Mouse (Mus musculus) embryonic facial prominence, embryonic 10.5 days (tissue): ENCODE measurements around the gene Ccdc121. TPM values are rescaled to one million over a fixed set of nuclear protein-coding genes. Genes with fewer than 3 reads are reported as not detected.
"Not testable (repeated sequence)": the region's sequence is repeated elsewhere in the genome, so short reads cannot be mapped to it uniquely, and the experiment has no call there.

ENCODE experiments used
- DNase-seq: peaks from one replicate; pipeline ENCODE4 v3.0.0-alpha.2; 2017; ENCODE audit warnings: low spot score
- H3K27ac ChIP-seq: fragments of 300-500 bp; sonication (generic); replicated peaks from 2 replicates; pipeline ENCODE4 v1.5.1; 2016; ENCODE audit warnings: mild to moderate bottlenecking
- H3K27me3 ChIP-seq: fragments of 300-500 bp; sonication (generic); replicated peaks from 2 replicates; pipeline ENCODE4 v1.6.1; 2016; ENCODE audit warnings: low read depth, mild to moderate bottlenecking; ENCODE audit not compliant: poor library complexity, severe bottlenecking
- H3K36me3 ChIP-seq: fragments of 300-500 bp; sonication (generic); replicated peaks from 2 replicates; pipeline ENCODE4 v1.6.1; 2016; ENCODE audit warnings: mild to moderate bottlenecking, moderate library complexity
- H3K4me1 ChIP-seq: fragments of 300-500 bp; sonication (generic); 2 replicates; pipeline ENCODE4 v1.6.1; 2016
- H3K4me3 ChIP-seq: fragments of 300-500 bp; sonication (generic); 2 replicates; pipeline ENCODE4 v1.5.1; 2016; ENCODE audit warnings: mild to moderate bottlenecking, moderate library complexity
- H3K9me3 ChIP-seq: fragments of 300-500 bp; sonication (generic); 2 replicates; pipeline ENCODE4 v1.6.1; 2016; ENCODE audit warnings: mild to moderate bottlenecking
- WGBS: fragments of 180-500 bp; shearing (Covaris S2); methylation state at CpG from one replicate; pipeline ENCODE4 v1.1.7; 2016; 5-methylcytosine and 5-hydroxymethylcytosine counted together
- polyA plus RNA-seq: library from polyadenylated mRNA; unstranded; fragments of >200 nt; fragmentation: Nextera tagmentation; extraction: Ambion mirVana; gene quantifications from 2 replicates; pipeline ENCODE4 v1.2.1, GENCODE M21; 2016

Gene Ccdc121
- polyA plus RNA-seq, 1 experiment from 2014 or later, result 0.16 TPM

DNA sequence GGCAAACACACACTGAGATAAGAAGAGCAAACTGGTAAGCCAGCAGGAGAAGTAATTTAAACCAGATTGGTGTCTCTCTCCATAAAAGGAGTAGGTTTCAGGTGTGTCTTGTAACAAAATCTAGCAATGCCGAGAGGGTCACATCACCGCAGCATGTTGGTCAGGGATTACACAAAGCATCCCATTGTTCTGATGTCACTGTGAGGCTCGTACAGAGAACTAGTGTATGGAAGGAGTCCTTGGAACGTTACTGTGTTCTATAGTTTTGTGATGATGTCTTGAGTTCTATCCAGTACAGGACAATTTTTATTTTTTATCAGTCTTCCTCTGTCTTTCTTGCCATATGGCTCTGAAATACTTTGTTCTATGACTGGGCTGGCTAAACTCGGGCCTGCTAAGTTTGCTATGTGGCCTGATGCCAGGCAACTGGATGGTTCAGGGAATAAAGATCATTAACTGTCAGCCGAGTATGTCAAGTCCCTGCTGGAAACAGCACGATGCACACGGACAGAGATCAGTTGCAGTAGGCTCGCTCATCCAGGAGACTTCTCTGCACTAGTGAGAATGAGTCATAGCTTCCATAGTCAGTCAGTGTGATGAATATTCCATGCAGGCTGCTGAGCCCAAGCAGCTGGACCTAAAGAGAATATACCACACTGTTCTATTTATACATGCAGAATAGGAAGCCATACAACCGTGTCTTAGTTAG is 24.1 kb upstream of the Ccdc121 start:
- no peak for DNase-seq
- no peaks in the 10 kb centered on the region for H3K27me3 ChIP-seq
- no peak overlapping the region for H3K4me3 ChIP-seq
- H3K4me1 ChIP-seq, result peaks cover 22% of the 10 kb centered on the region
- no peaks in the 10 kb centered on the region for H3K36me3 ChIP-seq
- 51% methylated on average over 10 of the region's 10 CpGs for WGBS
- H3K9me3 ChIP-seq, result no peaks in the 10 kb centered on the region
- H3K27ac ChIP-seq, result no peak overlapping the region

DNA sequence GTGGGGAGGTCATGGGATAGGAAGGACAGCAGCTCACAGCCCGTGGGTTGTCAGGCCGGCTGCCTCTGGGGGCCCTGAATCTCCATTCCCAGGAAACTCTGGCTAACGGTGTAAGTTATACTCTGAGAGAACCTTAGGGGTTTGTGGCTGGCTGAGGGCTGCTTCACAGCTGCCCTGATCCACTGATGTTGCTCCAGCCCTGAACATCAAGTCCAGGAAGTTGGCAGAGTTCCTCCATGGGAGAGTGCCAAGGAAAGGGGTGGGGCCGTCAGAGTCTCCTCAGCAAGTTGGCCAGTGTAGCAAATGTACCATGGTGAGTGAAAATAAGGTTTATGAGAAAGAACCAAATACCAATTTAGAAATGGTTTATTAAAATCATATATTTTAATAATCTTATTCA is 18.1 kb upstream of the Ccdc121 start:
- WGBS, result 82% methylated on average over 4 of the region's 4 CpGs
- Histone ChIP-seq H3K4me1 (peaks cover 18% of the 10 kb centered on the region), H3K36me3 (no peaks in the 10 kb centered on the region), H3K27ac (no peak overlapping the region), H3K9me3 (no peaks in the 10 kb centered on the region), H3K4me3 (no peak overlapping the region), H3K27me3 (no peaks in the 10 kb centered on the region)
- no peak for DNase-seq

DNA sequence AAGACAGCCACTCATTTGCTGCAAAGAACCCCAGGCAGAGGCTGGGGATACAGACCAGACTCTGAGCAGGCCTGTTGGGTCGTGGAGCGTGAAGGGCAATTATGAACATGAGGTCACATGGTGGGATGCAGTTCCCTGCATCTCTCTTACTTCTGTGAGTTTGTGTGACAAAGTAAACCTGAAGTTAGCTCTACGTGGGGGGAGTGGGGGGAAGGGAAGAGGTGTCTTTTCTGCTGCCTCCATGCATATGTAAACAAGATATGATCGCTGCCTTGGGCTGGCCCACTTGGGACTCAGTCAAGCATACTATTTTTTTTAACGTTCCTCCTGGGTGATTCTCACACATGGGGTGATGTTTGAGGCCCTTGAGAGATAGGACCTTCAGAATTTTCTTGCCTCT is 14.7 kb upstream of the Ccdc121 start:
- no peaks in the 10 kb centered on the region for H3K27me3 ChIP-seq
- H3K36me3 ChIP-seq, result no peaks in the 10 kb centered on the region
- H3K4me1 ChIP-seq, result peaks cover 21% of the 10 kb centered on the region
- no peak overlapping the region for H3K4me3 ChIP-seq
- no peaks in the 10 kb centered on the region for H3K9me3 ChIP-seq
- H3K27ac ChIP-seq, result no peak overlapping the region
- 55% methylated on average over 5 of the region's 5 CpGs for WGBS
- no peak for DNase-seq

DNA sequence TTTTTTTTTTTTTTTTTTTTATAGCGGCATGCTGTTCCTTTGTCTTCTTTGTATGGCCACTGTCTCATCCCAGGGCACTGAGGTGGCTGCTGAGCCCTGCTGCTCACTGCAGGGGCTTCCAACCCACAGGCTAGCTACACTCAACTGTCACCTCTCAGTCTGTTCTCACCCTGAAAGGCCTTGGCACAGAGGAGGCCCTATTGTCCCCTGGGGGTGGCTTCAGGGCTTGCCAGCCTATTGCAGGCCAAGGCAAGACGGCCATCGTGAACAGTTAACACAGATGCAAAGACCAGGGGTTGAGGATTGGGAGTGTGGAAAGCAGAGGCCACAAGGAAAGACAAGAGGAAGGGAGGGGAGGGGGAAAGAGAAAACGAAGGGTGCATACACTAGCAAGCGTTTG is 12.6 kb upstream of the Ccdc121 start:
- Histone ChIP-seq H3K4me1 (peaks cover 32% of the 10 kb centered on the region), H3K27me3 (no peaks in the 10 kb centered on the region), H3K9me3 (no peaks in the 10 kb centered on the region), H3K4me3 (no peak overlapping the region), H3K36me3 (no peaks in the 10 kb centered on the region), H3K27ac (peak overlapping the region; percentile 44; the same call in 1 of the 2 replicates)
- no peak for DNase-seq
- WGBS, result 63% methylated on average over 5 of the region's 5 CpGs

DNA sequence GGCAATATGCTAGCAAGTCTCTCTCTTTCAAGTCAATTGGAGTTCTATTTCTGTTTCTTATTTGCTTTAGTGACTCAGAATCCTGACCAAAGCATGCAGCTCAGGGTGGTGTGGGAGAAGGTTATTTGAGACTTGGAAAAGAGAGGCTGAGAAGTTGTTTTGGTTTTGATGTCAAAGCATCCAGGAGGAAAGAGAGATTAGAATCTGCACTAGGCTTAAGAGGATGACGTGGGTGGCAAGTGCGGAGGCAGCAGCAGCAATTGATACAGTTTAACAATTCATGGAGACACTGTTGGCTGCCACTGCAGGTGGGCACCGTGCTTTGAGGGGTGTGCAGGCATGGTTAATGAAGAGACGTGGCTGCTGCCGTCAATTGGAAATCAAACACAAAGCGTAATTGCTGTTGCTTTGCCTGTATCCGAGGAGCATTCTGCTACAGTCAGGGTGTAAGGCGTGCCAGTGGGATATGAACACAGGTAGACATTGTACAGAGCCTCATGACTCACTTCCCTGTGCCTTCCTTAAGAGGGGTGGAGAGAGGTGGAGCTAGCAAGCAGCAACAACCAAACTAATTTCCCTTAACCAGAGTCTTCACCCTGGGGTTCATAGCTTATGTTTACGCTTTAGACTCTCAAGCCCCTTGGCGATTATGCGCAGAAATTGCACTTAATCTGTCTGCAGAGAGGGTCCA is 10.3 kb upstream of the Ccdc121 start:
- Histone ChIP-seq H3K4me3 (no peak overlapping the region), H3K9me3 (no peaks in the 10 kb centered on the region), H3K27ac (no peak overlapping the region), H3K27me3 (no peaks in the 10 kb centered on the region), H3K36me3 (no peaks in the 10 kb centered on the region), H3K4me1 (peaks cover 30% of the 10 kb centered on the region)
- WGBS, result 69% methylated on average over 11 of the region's 11 CpGs
- no peak for DNase-seq

DNA sequence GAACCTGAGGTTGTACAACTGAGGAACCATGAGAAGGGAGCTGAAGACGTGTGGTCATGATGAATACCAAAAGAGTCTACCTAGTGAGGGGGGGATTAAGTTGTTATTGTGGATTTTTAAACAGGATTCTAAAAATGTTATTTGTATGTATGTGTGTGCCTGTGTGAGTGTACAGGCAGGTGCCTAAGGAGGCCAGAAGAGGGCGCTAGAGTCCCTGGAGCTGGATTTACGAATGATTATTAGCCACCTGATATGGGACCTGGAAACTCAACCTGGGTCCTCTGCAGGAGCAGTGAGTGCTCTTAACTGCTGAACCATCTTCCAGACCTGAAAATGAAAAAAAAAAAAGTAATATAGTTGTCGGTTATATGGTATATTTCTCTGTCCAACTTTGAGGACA is 7.9 kb upstream of the Ccdc121 start:
- 78% methylated on average over 4 of the region's 4 CpGs for WGBS

DNA sequence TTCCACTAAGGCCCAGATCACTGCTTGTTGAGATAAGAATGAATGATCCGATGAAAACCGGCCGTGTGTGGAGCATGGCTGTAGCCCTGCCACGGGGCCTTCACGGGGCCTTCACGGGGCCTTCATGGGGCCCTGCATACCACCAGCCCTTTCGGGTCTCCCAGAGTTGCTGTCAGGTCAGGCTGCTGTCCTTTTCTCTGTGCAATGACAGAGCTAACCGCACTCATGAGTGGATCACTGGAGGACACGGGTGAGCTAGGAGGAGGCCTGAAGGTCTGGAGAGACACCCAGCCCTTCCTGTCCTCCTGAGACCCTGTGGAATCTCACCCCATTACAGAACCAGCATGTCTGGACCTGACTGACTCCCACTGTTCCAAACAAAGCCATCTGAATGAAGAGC is 6.8 kb upstream of the Ccdc121 start:
- no peak for DNase-seq
- 89% methylated on average over 9 of the region's 9 CpGs for WGBS

More for the DNA sequence above, 7.9 kb upstream of the Ccdc121 start:
- Histone ChIP-seq H3K27me3 (no peaks in the 10 kb centered on the region), H3K36me3 (no peaks in the 10 kb centered on the region), H3K27ac (no peak overlapping the region), H3K4me1 (peaks cover 22% of the 10 kb centered on the region), H3K4me3 (no peak overlapping the region), H3K9me3 (no peaks in the 10 kb centered on the region)
- DNase-seq, result no peak

DNA sequence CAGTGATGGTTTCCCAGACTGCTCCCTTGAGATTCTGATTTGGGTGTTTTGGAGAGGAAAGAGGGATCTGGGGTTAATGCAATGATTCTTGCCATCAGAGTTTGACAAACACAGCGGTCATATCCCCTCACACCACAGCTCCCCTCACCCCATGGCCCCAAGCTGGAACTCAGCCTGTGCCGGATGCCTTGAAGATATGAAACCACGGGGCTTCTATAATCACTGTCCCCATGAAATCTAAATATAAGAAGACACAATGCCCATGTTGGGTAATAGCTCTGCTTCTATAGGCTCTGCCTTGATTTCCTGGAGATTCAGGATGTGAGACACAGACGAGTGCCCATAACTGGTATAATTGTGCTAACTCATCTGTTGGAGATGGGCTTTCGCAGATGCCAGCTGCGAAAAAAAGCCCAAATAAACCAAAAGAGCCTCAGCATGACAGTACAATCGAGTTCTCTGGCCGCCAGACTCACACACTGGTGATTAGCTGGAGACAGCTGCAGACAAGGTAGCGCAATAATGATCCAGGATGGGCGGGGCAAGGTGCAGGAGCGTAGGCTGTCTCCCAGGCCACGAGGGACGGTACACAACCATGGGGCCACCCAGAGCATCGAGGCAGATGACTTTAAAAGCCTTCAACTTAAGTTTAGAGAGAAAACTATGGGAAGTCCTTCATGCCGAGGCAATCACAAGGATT is 1.3 kb upstream of the Ccdc121 start:
- no peak for DNase-seq
- Histone ChIP-seq H3K9me3 (no peaks in the 10 kb centered on the region), H3K36me3 (no peaks in the 10 kb centered on the region), H3K4me1 (peaks cover 8% of the 10 kb centered on the region), H3K27ac (no peak overlapping the region), H3K27me3 (no peaks in the 10 kb centered on the region), H3K4me3 (no peak overlapping the region)
- WGBS, result 85% methylated on average over 15 of the region's 15 CpGs

More for the DNA sequence above, 6.8 kb upstream of the Ccdc121 start:
- no peaks in the 10 kb centered on the region for H3K27me3 ChIP-seq
- no peak overlapping the region for H3K27ac ChIP-seq
- no peak overlapping the region for H3K4me3 ChIP-seq
- H3K36me3 ChIP-seq, result no peaks in the 10 kb centered on the region
- peaks cover 22% of the 10 kb centered on the region for H3K4me1 ChIP-seq
- no peaks in the 10 kb centered on the region for H3K9me3 ChIP-seq

DNA sequence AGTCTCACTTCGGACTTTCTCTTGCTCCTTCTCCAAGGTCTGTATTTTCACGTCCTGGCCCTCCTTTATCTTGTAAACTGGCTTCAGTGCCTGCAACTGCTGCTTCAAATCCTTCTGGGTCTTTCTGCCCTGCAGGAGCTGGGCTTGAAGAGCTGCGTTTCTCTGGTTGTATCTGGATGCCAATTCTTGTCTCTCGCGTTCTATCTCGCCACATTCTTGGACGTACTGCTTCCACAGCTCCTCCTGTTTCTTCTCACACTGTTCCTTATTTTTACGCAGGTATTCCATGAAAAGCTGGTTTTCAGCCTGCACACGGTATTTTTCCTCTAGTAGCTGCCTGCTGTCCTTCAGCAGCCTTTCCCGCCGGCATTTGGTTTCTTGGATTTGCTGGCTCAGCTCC is 396 bp downstream of the Ccdc121 start:
- H3K4me1 ChIP-seq, H3K9me3 ChIP-seq, H3K27me3 ChIP-seq, H3K4me3 ChIP-seq, DNase-seq, H3K36me3 ChIP-seq, H3K27ac ChIP-seq: not testable (repeated sequence)
- WGBS, result 78% methylated on average over 11 of the region's 11 CpGs

DNA sequence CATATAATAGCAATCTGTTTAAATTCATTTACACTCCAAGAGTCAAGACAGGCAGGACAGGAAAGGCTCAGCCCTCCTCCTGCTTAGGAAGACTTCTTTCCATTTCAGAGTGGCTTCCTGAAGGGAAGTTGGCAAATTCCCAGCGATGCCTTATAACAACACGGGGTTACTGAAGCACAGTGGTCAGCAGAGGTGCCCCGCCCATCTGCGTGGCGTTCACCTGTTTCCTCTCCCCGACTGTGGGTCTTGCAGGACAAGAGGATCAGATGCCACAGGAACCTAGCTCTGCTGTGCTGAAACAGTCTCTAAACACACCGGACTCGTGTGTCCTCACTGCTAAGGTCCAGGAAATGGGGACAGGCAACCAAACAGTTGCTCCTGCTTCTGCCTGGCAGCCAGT is 5.9 kb downstream of the Ccdc121 start:
- Histone ChIP-seq H3K4me3 (no peak overlapping the region), H3K27me3 (no peaks in the 10 kb centered on the region), H3K9me3 (no peaks in the 10 kb centered on the region), H3K36me3 (no peaks in the 10 kb centered on the region), H3K4me1 (peaks cover 2% of the 10 kb centered on the region), H3K27ac (no peak overlapping the region)
- 62% methylated on average over 8 of the region's 8 CpGs for WGBS
- no peak for DNase-seq

DNA sequence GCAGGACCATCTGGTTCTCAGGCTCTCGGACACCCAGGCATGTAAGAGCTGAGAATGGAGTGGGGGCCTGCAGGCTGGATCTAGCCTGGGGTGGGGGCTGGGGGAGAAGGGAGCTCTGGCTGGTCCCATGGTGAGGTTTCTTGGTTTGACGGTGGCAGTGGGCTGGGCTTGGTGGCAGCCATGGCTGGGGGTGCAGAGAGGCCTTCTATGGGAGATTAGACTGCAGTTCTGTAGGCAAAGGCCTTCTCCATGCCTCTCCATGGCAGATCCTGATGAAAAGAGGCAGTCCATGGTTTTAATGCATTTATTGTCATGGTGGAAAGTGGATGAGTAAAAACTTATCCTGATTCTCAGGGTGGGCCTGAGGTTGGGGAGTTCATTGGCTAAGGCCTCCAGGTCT is 7.8 kb downstream of the Ccdc121 start:
- DNase-seq, result no peak
- H3K9me3 ChIP-seq, result no peaks in the 10 kb centered on the region
- no peak overlapping the region for H3K27ac ChIP-seq
- 85% methylated on average over 2 of the region's 2 CpGs for WGBS
- H3K4me3 ChIP-seq, result no peak overlapping the region
- no peaks in the 10 kb centered on the region for H3K27me3 ChIP-seq
- no peaks in the 10 kb centered on the region for H3K4me1 ChIP-seq
- H3K36me3 ChIP-seq, result no peaks in the 10 kb centered on the region

DNA sequence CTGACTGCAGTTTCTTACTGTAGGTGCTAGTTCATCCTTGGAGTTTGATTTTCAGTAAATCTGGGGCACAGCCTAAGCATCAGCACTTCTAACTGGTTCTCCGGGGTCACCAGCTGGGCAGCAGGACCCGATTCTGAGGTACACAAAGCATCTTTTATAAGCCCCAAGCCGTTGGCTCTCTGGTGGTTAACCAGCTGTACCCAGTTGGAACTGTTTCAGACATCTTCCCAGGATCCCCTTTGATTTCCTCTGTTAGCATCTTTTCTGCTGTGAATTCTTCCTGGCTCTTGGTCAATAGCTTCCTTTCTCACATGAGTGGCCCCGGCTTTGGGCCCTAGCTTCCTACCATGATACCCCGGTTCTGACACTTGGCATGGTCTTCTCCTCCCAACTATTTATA is 26.6 kb downstream of the Ccdc121 start:
- no peak for DNase-seq
- H3K4me1 ChIP-seq, result no peaks in the 10 kb centered on the region
- no peaks in the 10 kb centered on the region for H3K9me3 ChIP-seq
- H3K27ac ChIP-seq, result no peak overlapping the region
- H3K36me3 ChIP-seq, result no peaks in the 10 kb centered on the region
- WGBS, result 87% methylated on average over 5 of the region's 5 CpGs
- no peak overlapping the region for H3K4me3 ChIP-seq
- H3K27me3 ChIP-seq, result no peaks in the 10 kb centered on the region

DNA sequence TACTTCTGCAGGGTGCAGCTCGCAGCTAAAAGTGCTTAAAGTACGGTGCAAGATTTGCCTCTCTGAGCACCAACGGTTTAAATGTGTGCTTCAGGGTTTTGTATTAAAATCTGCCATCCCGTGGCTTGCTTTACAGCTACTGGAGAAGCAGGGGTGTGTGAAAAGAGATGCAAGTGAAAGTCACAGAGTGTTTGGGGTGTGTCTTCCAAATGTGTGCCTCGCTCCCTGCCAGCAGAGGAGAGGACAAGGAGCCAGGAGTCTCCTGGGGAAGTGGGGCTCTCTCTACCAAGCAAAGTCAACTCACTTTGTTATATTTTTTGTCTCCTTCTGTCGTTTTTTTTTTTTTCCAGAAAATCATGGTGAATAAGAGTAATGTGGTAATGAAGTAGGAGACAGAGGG is 34.7 kb downstream of the Ccdc121 start:
- no peaks in the 10 kb centered on the region for H3K36me3 ChIP-seq
- 83% methylated on average over 6 of the region's 6 CpGs for WGBS
- no peak for DNase-seq
- no peak overlapping the region for H3K4me3 ChIP-seq
- H3K27ac ChIP-seq, result no peak overlapping the region
- H3K4me1 ChIP-seq, result no peaks in the 10 kb centered on the region
- no peaks in the 10 kb centered on the region for H3K27me3 ChIP-seq
- peaks cover 5% of the 10 kb centered on the region for H3K9me3 ChIP-seq
